Mouse (Mus musculus) spleen, postnatal 4 days (tissue): ENCODE data around the gene Mapk1ip1.

ENCODE experiments used
- DNase-seq, 2 experiments: peaks; one replicate each; pipeline ENCODE4 v3.0.0; 2022; ENCODE audit warnings: low spot score in 2 of 2

Mapk1ip1 gene

DNA sequence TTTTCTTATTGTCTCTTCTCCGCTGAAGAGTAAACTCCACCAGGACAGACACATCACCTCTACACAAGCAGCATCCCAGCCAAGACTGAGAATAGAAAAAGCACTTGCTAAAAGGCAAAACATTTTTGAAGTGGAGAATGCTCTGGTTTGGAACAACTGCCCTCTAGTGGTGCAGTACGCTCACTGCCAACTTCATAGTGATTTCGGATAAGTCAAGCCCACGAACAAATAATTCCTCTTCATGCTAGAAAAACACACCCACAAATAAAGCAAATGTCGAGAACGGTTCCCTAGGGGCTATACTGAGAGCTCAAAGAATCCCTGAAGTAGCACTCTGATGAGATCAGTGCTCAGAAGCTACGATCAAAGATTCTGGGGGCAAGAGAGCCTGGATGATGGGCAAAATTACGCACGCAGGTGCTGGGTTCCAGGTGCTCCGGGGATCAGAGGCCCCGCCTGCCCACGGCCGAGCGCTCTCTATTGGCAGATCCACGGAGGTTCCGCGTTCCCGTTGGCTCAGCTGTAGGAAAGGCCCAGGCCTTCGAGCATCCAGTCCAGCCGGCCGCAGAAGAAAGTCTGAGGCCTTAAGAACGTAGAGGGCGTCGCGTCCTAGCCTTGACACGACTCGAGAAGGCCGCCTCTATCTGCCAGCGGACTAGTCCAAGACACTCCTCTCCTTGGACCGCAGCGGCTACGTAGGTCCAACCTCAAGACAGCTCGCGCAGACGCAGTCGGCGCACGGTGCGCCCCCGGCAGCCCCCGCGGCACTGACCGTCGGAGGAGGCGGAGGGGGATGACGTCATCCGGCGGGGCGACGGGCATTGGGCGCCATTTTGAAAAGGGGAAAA, at the start of gene Mapk1ip1, which contains the start of gene Ppp2r2d:
Gene Mapk1ip1 (minus strand): TSS at position 730 of the 848 bp plus-strand sequence.
Gene Ppp2r2d (plus strand): TSS at position 536 of the 848 bp plus-strand sequence.
- DNase-seq, result peak; percentile 95 to 98

DNA sequence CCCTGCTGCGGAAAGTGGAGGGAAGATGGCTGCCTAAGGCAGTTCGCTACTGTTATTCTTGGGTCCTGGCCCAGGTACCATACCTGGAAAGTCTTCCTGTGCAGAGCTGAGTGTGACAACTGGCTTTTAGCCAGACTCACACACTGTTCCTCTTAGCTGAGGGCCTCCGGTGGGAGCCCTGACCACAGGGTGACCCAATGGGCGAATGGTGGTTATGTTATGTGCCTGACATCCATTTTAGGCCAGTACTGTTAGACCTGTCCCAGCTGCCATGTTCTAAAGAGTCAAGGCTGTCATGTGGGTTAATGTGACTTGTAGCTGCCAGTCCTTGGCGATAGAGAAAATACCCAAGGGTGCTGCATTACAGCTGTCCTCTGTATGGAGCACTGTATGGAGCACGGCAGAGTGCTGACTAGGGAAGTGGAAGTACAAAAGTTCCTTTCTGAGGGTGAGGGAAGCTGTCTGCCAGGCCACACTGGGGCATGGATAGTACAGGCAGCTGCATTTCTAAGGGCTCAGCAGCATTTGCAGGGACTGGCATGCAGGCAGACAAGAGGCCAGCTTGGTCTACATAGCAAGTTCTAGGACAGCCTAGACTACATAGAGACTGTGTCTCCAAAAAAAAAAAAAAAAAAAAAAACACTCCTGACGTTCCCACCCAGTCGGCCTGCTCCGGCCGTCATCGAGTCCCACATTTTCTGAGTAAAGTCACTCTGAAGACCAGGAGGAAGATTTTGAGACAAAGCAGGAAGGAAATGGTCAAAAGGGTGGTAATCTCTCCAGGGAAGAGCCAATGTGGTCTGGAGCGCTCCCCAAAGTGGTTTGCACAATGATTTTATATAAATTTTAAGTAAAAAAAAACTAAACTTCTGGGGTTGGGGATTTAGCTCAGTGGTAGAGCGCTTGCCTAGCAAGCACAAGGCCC, 39.6 kb upstream of the Mapk1ip1 start:
- DNase-seq, result no peak

DNA sequence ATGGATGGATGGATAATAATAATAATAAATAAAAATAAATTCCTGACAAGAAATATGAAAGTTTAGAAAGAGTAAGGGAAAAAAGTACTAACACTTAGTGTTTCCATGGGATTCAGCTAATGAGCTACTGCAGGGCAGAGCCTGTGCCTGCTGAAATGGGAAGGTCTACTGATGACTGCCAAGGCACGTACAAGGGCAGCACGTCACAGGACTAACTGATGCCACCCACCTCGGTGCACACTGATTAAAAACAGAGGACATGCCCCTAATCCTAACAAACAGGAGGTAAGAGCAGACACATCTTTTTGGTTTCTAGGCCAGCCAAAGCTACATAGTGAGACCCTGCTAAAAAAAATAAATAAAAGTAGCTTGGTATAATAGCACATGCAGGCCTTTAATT, 37.7 kb upstream of the Mapk1ip1 start:
- DNase-seq, result no peak

DNA sequence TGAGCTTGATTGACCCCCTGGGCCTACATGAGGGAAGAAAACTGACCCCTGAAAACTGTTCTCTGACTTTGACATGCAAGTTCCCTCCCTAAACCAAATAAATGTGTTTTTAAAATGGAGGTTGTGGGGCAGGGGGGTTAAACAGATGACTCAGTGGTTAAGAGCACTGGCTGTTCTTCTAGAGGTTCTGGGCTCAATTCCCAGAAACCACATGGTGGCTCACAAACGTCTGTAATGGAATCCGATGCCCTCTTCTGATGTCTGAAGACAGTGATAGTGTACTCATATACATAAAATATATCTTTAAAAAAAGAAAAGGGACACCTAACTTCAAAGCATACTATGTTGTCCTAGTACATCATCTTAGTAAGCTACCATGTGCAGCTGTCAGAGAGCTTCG, 29.0 kb upstream of the Mapk1ip1 start:
- no peak for DNase-seq

DNA sequence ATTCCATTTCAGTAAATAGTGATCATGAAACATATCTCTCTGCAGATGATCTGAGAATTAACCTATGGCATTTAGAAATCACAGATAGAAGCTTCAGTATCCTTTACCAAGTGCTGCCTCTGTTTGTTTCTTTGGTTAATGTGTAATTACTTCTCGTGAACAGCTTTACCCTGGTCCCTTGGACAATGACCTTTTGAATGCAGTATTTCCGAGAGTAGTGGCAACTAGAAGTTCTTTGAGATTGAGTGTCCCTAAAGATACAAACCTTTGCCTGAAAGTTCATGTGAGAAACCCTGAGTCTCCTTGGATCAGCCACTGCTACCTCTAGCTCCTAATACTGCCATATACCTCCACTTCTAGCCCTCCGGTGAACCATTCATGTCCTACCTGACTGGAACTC, 26.9 kb upstream of the Mapk1ip1 start:
- no peak for DNase-seq

DNA sequence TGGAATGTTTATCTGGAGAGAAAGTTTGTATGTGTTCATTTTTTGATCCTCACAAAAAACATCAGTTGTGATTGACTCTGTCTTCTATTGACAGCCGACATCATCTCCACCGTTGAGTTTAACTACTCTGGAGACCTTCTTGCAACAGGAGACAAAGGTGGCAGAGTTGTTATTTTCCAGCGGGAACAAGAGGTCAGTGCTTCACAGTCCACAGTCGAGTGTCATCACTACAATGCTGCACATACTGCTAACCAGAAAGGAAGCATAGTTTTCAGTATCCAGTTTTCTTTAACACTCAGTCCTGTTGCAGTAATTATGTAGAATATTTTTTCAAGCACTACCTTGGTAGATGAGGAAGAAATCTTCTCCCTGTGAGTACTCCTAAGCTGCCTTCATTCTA, 22.2 kb upstream of the Mapk1ip1 start:
- no peak for DNase-seq

DNA sequence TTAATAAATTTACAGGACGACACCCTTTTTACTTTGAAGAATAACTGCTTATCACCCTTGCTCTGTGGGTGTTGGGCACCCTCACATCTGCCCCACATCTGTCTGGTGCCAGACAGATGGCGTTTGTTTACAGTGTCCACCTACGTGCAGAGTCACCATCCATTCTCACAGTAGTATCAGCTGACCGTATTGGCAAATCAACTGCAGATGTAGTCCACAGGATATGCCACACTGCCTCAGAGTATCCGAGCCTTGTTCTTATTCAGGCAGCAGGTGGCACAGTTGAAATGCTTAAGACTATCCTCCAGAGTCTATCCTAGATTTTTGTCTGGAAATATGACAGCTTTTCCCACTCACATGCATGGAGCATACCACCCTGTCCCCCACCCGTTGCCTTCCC, 21.2 kb upstream of the Mapk1ip1 start:
- no peak for DNase-seq

DNA sequence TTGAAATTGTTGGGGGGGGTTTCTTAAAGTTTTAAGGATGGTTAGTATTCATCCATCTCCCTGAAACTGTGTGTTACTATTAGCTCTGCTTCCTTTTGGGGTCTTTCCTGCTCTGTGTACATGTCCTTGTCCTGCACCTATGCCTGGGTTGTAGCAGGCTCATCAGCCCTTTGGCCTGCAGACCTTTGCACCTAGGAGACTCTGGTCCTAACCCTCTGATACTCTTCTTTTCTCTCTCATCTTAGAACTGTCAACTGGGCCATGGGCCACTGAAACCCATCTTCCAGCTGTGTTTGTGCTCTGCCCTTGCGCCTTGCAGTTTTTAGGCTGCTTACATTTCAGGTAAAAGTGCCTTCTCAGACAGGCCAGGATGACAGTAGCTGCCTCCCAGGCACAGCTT, 18.7 kb upstream of the Mapk1ip1 start:
- DNase-seq, result no peak

DNA sequence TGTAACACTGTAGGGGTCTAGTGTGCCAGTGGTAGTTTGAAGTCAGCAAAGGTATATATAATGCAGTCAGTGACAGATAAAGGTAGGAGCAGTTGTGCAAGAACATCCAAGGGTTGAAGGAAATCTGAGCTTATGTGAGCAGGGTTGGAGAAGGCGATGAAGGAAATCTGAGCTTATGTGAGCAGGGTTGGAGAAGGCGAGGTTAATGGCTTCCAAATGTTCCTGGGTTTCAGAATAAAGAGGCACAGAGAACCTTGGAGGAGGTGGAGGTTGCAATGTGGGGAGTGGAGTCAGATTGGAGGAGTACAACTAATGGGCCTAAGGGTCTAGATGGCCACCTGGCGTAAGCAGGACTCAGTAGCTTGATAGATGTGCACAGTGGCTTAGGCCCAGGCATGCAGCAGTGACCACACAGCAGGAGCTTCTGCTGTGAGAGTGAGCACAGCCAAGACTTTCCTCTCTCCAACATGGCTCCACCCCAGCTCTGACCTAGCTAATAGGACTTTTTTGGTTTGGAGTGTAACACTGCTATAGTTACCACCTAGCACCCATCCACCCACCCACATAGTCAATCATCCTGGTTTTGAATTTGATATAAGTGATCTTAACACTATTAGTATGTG, 18.0 kb upstream of the Mapk1ip1 start:
- DNase-seq, result no peak

DNA sequence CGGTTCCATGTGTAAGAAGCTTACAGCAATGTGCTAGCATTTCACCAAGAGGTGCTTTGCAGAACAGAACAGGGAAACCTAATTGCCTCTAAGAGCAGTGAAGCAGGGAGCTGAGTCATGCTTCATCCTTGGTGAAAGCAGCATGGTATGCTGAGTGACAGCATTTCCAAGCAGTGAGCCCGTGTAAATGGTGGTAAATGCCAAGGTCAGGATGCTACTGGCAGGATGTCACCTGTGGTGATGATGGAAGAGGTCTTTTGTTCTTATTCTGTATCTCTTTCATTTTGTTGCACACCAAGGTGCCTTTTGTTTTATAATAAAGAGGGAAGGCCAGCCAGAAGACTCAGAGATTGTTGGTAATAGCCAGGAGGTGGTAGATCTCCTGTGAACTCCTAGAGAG, 10.6 kb upstream of the Mapk1ip1 start:
- no peak for DNase-seq

DNA sequence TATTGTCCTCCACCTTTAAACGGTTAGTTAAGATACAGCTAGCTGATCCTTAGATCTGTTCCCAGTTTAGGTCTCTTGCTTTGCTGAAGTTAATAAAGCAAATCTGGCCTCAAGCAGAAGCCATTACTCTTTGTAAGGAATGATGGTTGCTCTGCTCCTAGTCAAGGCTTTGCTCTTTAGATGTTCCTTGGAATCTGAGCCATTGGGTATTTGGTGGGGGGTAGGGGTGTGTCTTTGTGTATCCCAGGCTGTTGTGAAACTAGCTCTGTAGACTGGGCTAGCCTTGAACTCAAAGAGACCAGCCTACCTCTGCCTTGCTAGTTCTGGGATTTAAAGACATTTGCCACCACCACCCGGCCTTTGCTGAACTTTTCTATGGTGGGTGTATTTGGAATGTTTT, 8.1 kb upstream of the Mapk1ip1 start:
- DNase-seq, result no peak

DNA sequence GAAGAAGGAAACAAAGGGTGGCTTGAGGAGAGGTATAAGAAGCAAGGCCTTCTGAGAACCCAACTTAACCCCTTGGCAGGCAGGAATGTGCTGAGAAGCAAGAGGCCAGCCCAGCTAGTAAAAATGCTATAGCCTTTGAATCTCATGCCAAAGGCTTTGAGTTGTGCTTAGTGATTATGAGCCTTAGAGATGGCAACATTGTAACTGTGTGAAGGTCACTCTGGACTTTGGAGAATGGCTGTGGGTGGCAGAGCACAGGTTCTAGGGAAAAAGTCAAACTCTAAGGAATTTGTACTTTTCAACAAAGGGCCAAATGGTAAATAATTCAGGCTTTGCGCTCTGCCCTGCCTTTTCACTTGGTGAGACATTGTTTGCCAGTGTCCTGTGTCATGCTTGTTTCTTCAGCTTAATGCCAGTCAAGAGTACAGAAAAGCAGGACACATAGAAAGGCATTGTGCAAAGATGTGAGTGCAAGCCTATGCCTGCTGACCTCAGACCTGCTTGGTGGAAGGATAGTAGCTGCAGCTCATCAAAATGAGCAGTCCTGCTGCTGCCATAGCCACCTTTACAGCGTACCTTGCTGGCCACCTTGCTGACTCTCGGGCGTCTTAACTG, 7.5 kb upstream of the Mapk1ip1 start:
- DNase-seq, result no peak

DNA sequence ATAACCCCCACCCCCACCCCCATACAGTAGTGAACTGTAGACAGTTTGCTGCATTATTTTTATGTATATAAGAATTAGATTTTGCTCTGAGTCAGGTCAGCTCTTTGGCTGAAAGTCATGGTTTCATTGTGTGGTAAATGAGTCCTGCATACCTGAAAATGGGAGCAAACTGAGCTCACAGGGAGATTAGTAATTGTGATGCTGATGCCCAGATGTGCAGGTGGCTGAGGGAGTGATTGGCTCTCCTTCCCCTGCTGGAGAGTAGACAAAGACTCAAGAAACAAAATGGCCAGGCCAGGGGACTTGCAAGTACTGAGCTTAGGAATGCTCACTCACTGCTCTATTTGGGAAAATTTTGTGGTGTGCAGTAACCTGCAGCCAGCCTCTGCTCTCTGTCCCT, 4.0 kb upstream of the Mapk1ip1 start:
- no peak for DNase-seq

DNA sequence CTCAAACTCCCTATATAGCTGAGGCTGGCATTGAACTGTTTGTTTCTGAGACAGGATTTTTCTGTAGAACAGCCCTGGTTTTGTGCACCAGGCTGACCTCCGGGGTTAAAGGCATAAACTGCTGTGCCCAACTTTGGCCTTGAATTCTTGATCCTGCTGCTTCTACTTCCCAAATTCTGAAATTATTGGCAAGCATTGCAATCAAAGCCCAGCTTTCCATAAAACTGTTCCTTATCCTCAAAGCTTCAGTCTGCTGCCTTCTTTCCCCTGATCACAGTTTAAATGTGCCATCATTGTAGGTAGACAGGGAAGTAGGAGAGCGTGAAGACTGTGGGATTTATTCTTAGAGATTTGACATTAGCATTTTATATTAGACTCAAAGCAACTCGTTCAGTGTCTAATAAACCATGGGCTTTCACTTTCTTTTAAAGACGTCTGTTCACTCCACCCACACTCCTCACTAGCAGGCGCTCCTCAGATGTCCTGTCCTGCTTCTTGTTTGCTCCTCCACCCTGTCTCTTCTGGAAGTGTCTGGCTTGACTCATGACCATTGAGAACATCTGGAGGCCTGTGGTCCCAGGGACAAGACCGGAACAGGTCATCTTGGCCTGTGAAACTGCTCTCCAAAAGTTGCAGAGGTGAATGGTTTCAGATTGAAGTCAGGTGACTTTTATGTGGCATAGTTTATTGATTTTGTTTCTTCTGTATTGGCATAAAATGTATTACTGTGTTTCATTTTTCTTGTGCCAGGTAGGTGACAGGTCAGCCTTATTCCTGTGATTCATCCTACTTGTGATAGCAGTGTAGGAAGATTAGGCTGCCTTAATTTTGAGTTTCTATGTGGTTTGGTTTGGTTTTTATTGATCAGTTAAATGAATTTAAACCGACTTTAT, 2.2 kb upstream of the Mapk1ip1 start:
- no peak for DNase-seq

DNA sequence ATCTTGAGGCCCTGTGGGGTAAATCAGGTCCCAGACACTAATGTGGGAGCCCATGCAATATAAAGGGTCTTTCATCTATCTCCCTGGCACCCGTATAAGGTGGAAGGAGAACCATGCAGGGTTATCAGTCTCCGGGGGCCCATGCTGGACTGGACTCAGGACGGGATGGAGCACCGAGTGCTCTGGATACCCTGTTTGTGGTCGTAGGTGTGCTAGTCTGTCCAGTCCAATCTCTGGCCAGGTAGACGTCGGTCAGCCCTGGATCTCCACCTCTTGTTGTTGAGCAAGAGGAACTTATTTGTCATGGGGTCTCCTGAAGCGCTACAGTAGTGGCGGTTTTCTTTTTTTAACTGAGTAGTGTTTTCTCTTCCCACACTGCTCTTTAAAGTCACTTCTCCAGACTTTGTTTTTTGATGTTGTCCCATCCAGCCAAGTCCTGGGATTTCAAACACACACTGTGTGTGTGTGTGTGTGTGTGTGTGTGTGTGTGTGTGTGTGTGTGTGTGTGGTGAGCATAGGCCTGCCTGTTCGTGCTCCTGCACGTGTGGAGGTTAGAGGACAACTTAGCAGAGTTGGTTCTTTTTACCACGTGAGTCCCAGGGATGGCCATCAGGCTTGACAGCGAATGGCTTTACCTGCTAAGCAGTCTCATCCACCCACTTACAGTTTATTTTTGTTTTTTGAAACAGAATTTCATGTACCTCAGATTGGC, 1.4 kb upstream of the Mapk1ip1 start:
- DNase-seq, result no peak

DNA sequence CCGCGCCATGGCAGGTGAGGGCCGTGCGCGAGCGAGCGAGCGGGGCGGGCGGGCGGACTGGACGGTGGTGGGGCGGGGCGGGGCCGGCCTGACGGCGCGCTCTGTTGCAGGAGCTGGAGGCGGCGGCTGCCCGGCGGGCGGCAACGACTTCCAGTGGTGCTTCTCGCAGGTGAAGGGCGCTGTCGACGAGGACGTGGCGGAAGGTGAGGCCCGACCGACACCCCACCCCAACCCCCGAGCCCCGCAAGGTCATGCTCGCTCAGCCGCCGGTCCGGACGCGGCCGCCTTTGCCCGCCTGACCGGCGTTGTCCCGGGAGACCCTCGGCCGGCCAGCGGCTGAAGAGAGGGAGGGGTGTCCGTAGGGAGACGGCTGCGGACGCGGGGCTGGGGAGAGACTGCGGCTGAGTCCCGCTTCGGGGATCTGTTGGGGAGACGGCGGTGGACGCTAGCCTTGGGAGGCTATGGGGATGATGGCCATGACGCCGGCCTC, 474 bp upstream of the Mapk1ip1 start:
- DNase-seq, result peak in 1 of 2 experiments; percentile 87

DNA sequence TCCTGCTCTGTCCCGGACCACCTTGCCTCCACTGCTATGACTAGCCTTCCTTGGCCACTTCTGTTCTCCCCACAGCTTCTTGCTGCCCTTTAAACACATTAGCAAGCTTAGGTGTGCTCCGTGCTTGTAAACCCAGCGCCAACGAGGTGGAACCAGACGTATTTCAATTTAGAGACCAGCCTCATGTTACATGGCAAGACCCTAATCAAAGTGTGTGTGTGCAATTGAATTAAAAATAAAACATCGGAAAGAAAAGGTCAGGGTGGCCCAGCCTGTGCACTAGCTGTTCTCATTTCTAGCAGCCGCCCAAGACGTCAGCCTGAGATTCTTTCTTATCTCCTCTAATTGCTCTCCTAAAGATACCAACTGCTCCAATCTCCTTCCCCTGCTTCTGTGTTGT, 962 bp downstream of the Mapk1ip1 start:
- DNase-seq, result no peak

DNA sequence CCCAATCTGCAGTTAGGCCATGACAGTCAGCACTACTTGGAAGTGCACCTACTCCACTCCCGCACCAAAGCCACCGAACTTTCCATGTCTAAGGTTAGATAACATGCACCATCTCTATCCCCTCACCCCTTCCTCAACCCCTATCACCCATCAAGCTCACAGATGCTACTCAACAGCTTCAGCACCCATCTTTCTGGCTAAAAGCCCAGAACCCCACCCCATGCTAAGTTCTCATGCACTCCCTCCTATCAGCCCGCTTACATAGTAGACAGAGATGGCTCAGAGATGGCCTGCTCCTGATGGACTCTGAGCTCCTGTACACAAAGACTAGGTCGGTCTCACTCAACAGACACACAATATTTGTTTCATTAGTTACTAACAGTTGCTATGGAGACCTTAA, 2.7 kb downstream of the Mapk1ip1 start:
- no peak for DNase-seq

DNA sequence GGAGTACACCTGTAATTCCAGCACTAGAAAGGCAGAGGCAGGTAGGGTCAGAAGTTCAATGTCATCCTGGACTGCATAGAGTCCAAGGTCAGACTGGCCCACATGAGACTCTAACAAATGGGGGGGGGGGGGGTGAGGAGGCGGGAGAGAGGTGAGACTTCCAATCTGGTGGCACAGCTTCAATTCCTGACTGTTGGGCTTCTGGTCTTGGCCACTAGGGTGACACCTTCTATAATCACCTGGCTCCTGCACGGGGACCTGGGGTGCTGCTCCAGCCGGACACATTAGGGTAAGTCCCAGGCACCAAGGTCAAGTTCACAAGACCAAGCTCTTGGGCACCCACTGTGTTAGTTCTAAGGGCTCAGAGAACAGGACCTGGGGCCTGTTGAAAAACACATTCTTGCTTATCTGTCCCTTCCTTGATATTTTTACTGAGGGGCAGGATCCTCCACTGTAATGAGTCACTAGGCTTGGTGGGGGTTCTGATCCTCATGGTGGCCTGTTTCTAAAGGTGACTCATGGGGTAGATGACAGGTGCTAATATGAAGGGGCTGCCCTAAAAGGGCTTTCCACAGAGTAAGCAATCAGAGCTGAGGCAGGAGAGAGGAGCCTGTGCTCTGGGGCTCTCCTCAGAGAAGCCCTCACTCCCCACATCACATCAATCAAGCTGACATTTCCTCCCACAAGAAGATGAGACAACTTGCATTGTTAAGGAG, 4.5 kb downstream of the Mapk1ip1 start:
- no peak for DNase-seq
